Mouse (Mus musculus) stomach, embryonic 14.5 days (tissue): ENCODE measurements around the gene Xk. TPM values are rescaled to one million over a fixed set of nuclear protein-coding genes. Genes with fewer than 3 reads are reported as not detected.
"Not testable (repeated sequence)": the region's sequence is repeated elsewhere in the genome, so short reads cannot be mapped to it uniquely, and the experiment has no call there.

Experiments
- ATAC-seq: fragments of 200-750 bp; cut with Nextera tagmentation; 2 replicates; pipeline ENCODE4 v1.8.0; 2017; ENCODE audit warnings: low read depth, moderate TSS enrichment; ENCODE audit not compliant: insufficient number of reproducible peaks, insufficient read depth, low FRiP score
- H3K27ac ChIP-seq: fragments of 300-500 bp; sonication (generic); 2 replicates; pipeline ENCODE4 v1.5.1; 2014; ENCODE audit warnings: mild to moderate bottlenecking, low read length, moderate library complexity, mixed read lengths
- H3K27me3 ChIP-seq: fragments of 300-500 bp; sonication (generic); 2 replicates; pipeline ENCODE4 v1.6.1; 2014; ENCODE audit warnings: low read length, control low read depth, mixed read lengths; ENCODE audit not compliant: control insufficient read depth, insufficient read depth
- H3K36me3 ChIP-seq: fragments of 300-500 bp; sonication (generic); 2 replicates; pipeline ENCODE4 v1.6.1; 2014; ENCODE audit warnings: mild to moderate bottlenecking, control low read depth, low read length, moderate library complexity, mixed read lengths; ENCODE audit not compliant: control insufficient read depth, insufficient read depth
- H3K4me1 ChIP-seq: fragments of 300-500 bp; sonication (generic); 2 replicates; pipeline ENCODE4 v1.6.1; 2014; ENCODE audit warnings: low read length, control low read depth, mixed read lengths; ENCODE audit not compliant: control insufficient read depth, insufficient read depth
- H3K4me2 ChIP-seq: fragments of 300-500 bp; sonication (generic); replicated peaks from 2 replicates; pipeline ENCODE4 v1.6.1; 2014; ENCODE audit warnings: low read depth, low read length, control low read depth
- H3K4me3 ChIP-seq: fragments of 300-500 bp; sonication (generic); 2 replicates; pipeline ENCODE4 v1.5.1; 2014; ENCODE audit warnings: low read depth, low read length, control low read depth
- H3K9ac ChIP-seq: fragments of 300-500 bp; sonication (generic); replicated peaks from 2 replicates; pipeline ENCODE4 v1.6.1; 2014; ENCODE audit warnings: low read depth, mild to moderate bottlenecking, control low read depth, low read length, moderate library complexity, mixed read lengths
- H3K9me3 ChIP-seq: fragments of 300-500 bp; sonication (generic); 2 replicates; pipeline ENCODE4 v1.6.1; 2016; ENCODE audit warnings: low read depth, low read length, control low read depth; ENCODE audit not compliant: control insufficient read depth
- WGBS: fragments of 180-500 bp; shearing (Covaris S2); extraction: QIAGEN DNeasy Blood & Tissue Kit; methylation state at CpG from one replicate; pipeline ENCODE4 v1.1.7; 2014; 5-methylcytosine and 5-hydroxymethylcytosine counted together
- polyA plus RNA-seq: library from polyadenylated mRNA; unstranded; fragments of >200 nt; fragmentation: Nextera tagmentation; extraction: Ambion mirVana; gene quantifications from 2 replicates; pipeline ENCODE4 v1.2.1, GENCODE M21; 2014

Xk gene
- polyA plus RNA-seq, 1 experiment from 2014 or later, result 4.1 TPM

GRCm38 (mm10) chrX:9293140-9293829, 20.7 kb downstream of the Xk start:
- not testable (repeated sequence) for H3K4me1 ChIP-seq, H3K9ac ChIP-seq, ATAC-seq, H3K36me3 ChIP-seq, H3K4me2 ChIP-seq, H3K9me3 ChIP-seq, H3K27me3 ChIP-seq, H3K27ac ChIP-seq, H3K4me3 ChIP-seq
- WGBS, result 86% methylated on average over 3 of the region's 4 CpGs

GRCm38 (mm10) chrX:9298413-9298864, 25.9 kb downstream of the Xk start:
- H3K9ac ChIP-seq, result no peak overlapping the region
- no peak overlapping the region for H3K4me2 ChIP-seq
- no peaks in the 10 kb centered on the region for H3K27me3 ChIP-seq
- H3K36me3 ChIP-seq, result no peaks in the 10 kb centered on the region
- no peak for ATAC-seq
- H3K4me3 ChIP-seq, result no peak overlapping the region
- no peaks in the 10 kb centered on the region for H3K9me3 ChIP-seq
- 86% methylated on average over 5 of the region's 5 CpGs for WGBS
- H3K27ac ChIP-seq, result no peak overlapping the region
- H3K4me1 ChIP-seq, result no peaks in the 10 kb centered on the region

- no peaks in the 10 kb centered on the region for H3K27me3 ChIP-seq
- no peak for ATAC-seq
- H3K9ac ChIP-seq, result no peak overlapping the region
- WGBS, result 81% methylated on average over 5 of the region's 5 CpGs
- H3K4me1 ChIP-seq, result no peaks in the 10 kb centered on the region
- H3K9me3 ChIP-seq, result no peaks in the 10 kb centered on the region
- no peak overlapping the region for H3K4me3 ChIP-seq
- no peaks in the 10 kb centered on the region for H3K36me3 ChIP-seq
- H3K4me2 ChIP-seq, result no peak overlapping the region
- no peak overlapping the region for H3K27ac ChIP-seq
Observed at GRCm38 (mm10) chrX:9302791-9303190, 30.2 kb downstream of the Xk start.

GRCm38 (mm10) chrX:9303455-9303854, 30.9 kb downstream of the Xk start:
- no peaks in the 10 kb centered on the region for H3K27me3 ChIP-seq
- no peak overlapping the region for H3K27ac ChIP-seq
- H3K4me3 ChIP-seq, result no peak overlapping the region
- no peaks in the 10 kb centered on the region for H3K9me3 ChIP-seq
- H3K36me3 ChIP-seq, result no peaks in the 10 kb centered on the region
- no peak for ATAC-seq
- H3K4me2 ChIP-seq, result no peak overlapping the region
- no peak overlapping the region for H3K9ac ChIP-seq
- no peaks in the 10 kb centered on the region for H3K4me1 ChIP-seq
- 55% methylated on average over 1 of the region's 1 CpGs for WGBS

- not testable (repeated sequence) for H3K27me3 ChIP-seq, H3K36me3 ChIP-seq, H3K27ac ChIP-seq, H3K4me2 ChIP-seq, H3K9me3 ChIP-seq, H3K4me3 ChIP-seq, H3K4me1 ChIP-seq, ATAC-seq, H3K9ac ChIP-seq
Observed at GRCm38 (mm10) chrX:9316457-9316856, 43.9 kb downstream of the Xk start.

GRCm38 (mm10) chrX:9327954-9328353, 55.4 kb downstream of the Xk start:
- not testable (repeated sequence) for H3K4me1 ChIP-seq, H3K4me2 ChIP-seq, H3K27me3 ChIP-seq, H3K9ac ChIP-seq, H3K9me3 ChIP-seq, H3K4me3 ChIP-seq, H3K36me3 ChIP-seq, H3K27ac ChIP-seq, ATAC-seq
- WGBS, result 91% methylated on average over 25 of the region's 26 CpGs

GRCm38 (mm10) chrX:9332366-9332962, 59.9 kb downstream of the Xk start:
- ATAC-seq, H3K4me2 ChIP-seq, H3K9me3 ChIP-seq, H3K9ac ChIP-seq, H3K36me3 ChIP-seq, H3K27ac ChIP-seq, H3K27me3 ChIP-seq, H3K4me1 ChIP-seq, H3K4me3 ChIP-seq: not testable (repeated sequence)
- WGBS, result 86% methylated on average over 12 of the region's 12 CpGs

GRCm38 (mm10) chrX:9333035-9333434, 60.5 kb downstream of the Xk start:
- not testable (repeated sequence) for H3K4me1 ChIP-seq, ATAC-seq, H3K9ac ChIP-seq, H3K27me3 ChIP-seq, H3K4me2 ChIP-seq, H3K4me3 ChIP-seq, H3K9me3 ChIP-seq, H3K27ac ChIP-seq, H3K36me3 ChIP-seq
- 89% methylated on average over 1 of the region's 2 CpGs for WGBS

GRCm38 (mm10) chrX:9334996-9335395, 62.4 kb downstream of the Xk start:
- not testable (repeated sequence) for ATAC-seq, H3K27ac ChIP-seq, H3K4me2 ChIP-seq, H3K4me3 ChIP-seq, H3K27me3 ChIP-seq, H3K36me3 ChIP-seq, H3K4me1 ChIP-seq, H3K9ac ChIP-seq, H3K9me3 ChIP-seq
- 70% methylated on average over 1 of the region's 1 CpGs for WGBS
